Mouse (Mus musculus): ENCODE data around the gene Cdc42se1. TPM values are rescaled to one million over a fixed set of nuclear protein-coding genes. Genes with fewer than 3 reads are reported as not detected.
"Not testable (repeated sequence)": the region's sequence is repeated elsewhere in the genome, so short reads cannot be mapped to it uniquely, and the experiment has no call there.

Cdc42se1 gene
- 10 to 100 TPM; 63.5 to 76.2 (median 69.3) TPM for total RNA-seq (2022)

DNA sequence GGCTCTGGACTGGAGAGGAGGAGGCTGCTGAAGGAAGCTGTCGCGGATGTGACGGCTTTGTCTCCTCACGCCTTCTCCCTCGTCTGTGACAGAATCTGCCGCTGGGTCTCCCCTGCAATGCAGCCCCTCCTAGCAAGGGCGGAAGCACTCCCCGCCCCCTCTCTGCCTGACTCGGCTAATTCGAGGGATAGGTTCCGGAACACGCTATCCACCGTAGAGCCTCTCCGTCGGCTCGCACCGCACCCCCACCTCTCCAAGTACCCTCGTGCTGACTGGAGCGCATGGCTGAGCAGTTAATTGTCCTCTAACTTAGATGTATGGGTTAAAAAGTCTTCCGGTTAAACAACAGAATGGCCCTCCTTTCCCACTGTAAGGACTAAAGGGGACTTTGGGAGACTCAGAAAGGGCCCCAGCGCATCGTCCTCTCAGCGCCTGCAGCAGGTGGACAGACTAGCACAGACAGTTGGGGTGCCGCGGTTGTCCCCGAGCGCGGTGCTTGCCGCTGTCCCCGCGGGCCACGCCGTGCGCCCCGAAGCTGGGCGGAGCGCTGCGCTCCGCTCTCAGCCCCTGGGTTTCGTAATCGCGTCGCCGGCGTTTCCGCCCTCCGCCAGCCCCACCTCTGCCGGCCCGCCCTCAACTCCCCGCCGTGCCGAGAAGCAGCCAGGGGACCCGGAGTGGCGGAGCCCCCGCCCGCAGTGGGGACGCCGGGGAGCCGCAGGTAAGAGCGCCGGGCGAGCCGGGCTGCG, at the start of gene Cdc42se1:
TSS of gene Cdc42se1 (plus strand) at position 585 of the 746 bp plus-strand sequence.
- DNase-seq (ENCODE audit: low spot score in 2 of 2) = peak; percentile 75 to 89

DNA sequence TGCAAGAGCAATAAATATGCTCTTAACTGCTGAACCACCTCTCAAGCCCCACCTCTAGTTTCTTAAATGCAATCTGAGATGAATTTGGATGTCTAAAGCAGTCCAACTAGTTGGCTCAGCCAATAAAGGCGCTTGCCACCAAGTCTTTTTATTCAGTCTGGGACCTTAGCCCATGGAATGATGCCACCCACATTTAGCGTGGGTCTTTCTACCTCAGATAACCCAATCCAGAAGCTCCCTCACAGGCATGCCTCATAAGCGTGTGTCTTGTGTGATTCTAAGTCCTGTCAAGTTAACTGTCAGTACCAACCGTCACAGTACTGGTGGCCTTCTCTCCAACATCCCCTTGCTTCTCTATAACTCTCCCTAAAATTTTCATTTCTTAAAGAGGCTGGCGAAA, 49.6 kb upstream of the Cdc42se1 start:
- no peak for DNase-seq (ENCODE audit: low spot score in 2 of 2)

DNA sequence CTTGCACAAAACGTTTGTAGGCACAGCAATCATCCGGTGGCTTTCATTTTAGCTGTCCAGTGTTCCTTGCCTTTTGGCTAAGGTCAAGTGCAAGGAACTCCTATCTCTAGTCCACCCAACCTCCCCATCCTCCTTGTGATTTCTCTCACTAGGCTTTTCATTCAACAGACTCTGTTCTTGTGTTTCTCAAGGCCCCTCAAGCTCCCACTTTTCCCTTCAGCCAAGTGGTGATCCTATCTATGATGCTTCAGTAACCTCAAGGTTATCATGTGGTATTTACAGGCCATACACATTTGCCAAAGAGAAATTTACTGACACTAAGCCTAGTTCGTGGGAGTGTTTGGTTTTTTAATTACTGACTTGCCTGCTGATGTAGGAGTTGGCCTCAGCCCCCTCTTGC, 48.6 kb upstream of the Cdc42se1 start:
- DNase-seq (ENCODE audit: low spot score in 2 of 2) = no peak

DNA sequence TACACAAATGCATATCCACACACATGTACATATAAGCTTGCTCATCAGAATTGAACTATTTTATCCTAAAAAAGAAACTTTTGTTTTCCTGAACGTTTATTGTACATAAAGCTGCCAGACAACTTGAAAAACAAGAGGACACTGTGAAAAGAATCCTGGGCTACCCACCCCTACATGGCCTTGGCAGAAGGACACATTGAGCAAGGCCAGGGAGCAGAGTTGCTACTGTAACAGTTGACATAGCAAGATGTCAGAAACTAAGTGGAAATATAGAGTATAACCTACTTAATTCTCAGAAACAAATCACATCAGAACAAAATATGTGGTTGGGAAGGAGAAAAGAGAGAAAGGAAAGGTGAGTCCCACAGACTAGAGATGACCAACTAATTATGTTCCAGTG, 46.7 kb upstream of the Cdc42se1 start:
- no peak for DNase-seq (ENCODE audit: low spot score in 2 of 2)

DNA sequence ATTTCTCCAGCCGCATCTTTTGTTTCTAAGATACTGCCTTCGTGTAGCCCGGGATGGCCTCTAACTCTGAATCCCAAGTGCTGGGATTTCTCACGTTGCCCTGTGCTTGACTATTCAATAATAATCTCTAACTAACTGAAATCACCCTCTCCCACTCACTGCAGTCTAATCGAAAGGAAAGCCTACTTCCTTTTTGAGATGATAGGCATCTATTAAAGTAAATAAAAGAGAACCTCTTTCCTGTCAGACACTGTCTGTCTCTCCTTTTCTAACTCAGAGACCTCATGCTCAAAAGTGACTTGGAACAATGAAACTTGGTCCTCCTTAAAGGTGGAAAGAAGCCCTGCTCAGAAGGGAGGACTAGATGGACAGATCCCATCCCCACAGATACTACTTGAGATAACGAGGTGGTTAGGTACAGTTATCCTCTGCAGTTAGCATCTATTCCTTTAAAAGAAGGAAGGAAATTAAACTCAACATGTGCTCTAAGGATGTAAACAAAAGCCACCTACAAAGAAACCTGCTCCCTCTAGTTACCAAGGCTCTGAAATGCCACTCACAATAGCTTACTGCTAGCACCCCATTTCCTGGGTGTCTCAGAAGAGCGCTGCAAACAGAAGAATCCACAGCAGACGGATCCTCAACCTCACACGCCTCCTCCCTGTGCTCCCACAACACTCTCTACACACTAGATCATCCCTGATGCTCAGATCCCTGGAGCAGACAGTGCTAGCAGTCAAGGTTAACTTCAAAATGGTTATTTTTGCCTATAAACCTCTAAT, 43.5 kb upstream of the Cdc42se1 start:
- DNase-seq (ENCODE audit: low spot score in 2 of 2) = no peak

DNA sequence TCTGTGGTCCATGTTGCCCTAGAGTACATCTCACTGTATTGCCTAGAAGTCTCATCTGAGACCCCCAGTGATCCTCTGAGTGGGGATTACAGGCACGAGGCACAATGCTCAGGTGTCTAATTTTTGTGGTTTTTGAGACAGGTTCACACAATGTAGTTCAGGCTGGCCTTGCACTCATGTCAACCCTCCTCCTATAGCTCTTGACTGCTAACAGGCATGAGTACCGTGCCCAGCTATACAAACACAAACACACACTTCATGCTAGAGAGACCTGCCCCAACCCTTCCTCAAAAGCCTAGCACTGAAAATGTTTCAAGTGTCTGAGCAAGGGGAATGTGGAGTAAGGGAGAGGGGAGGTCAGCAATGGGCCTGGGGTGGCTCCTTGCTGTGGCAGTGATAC, 42.4 kb upstream of the Cdc42se1 start:
- DNase-seq (ENCODE audit: low spot score in 2 of 2) = no peak

DNA sequence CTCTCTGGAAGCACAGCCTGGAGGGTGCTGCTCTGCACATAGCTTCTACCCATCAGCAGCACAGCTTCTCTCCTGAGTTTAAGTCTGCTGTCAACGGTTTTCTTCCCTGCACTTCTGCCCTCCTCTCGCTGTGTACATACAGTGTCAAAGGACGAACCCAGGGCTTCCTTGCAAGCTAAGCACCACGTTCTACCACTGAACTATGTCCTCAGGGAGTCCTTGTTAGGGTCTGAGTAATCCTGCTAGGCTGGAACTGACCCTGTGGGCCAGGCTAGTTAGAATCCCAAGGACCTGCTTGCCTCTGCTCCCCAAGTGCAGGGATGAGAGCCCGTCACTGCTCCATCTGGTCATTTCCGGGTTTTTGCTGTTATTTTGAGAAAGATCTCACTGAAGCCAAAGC, 41.6 kb upstream of the Cdc42se1 start:
- DNase-seq (ENCODE audit: low spot score in 2 of 2) = no peak

DNA sequence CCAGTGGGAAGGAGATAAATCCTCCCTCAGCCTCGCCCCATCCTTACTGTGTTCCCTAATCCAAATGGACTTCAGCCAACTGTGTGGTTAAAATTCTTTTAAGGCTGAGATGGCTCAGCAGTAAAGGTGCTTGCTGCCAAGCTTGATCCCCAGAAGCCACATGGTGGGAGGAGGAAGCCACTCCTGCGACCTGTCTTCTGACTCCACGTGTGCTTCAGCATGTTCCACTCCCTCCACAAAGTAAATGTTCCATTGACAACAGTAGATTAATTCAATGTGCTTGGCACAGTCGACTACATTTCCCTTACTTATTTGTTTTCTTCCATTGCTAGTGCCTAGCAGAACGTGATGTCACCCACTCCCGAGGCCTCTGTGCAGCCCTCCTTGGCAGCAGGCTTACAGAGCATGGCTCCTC, 33.8 kb upstream of the Cdc42se1 start:
- no peak for DNase-seq (ENCODE audit: low spot score in 2 of 2)

DNA sequence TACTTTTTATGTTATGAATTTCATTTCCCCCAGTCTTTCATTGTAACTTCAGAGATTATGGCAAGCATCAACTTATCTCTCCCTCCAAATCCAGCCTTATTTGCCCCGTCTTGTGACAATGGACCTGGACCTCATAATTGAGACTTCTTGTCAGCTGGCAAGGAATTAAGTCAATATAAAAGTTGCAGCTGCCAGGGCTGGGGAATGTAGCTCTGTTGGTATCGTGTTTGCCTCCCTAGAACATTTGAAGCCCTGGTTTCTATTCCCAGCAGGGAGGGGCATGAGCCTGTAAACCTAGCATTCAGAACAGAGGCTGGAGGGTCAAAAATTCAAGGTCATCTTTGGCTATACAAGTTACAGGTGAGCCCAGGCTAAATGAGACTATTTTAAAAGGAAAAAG, 32.8 kb upstream of the Cdc42se1 start:
- no peak for DNase-seq (ENCODE audit: low spot score in 2 of 2)

DNA sequence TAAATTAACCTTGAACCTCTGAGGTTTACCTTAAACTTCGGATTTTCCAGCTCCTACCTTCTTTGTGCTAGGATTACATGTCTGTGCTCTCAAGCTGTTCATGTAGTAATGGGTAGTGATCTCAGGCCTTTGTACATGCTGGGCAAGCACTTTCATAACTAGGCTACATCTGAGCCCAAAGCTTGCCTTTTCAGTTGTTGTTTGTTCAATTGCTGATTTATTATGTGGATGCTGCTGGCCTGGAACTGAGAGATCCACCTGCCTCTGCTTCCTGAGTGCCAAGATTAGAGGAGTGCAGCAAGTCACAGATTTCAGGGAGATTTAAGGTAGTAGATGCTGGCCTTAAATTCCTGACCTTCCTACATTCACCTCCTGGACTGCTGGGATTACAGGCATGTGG, 29.4 kb upstream of the Cdc42se1 start:
- no peak for DNase-seq (ENCODE audit: low spot score in 2 of 2)

DNA sequence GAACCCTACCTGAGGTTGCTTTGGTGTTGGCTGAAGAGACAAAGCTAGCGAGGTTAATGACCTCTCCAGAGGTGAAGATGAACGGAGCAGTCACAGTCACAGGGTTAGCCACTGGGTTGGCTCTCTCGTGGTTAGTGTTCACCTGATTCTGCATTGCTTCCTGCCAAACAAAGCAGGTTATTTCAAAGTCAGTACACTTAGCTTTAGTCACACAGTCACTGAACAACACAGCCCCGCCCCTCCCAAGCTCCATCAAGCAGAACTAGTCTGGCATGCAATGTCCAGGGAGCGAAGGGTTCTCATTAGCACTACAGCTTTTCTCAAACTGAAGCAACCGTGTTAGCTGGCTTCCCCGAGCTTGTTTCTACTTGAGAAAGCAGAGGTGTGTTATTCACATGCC, 28.4 kb upstream of the Cdc42se1 start:
- DNase-seq (ENCODE audit: low spot score in 2 of 2) = no peak

DNA sequence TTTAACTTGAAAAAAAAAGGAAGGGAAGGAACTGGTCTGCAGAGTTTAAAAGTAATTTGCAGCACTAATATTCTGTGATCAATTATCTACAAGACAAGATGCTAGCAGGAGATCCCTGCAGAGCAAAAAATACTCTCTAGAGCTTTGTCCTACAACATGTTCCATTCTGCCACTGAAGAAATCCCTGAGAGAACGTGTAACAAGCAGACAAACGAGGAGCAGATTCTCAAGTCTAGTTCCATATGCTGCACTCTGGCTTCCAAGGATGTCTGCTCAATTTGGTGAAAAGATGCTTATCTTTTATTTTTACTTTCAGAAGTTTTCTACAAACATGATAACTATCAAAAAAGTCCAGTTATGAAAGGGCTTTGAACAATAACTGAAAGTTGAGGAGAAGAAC, 28.0 kb upstream of the Cdc42se1 start:
- DNase-seq (ENCODE audit: low spot score in 2 of 2) = no peak

DNA sequence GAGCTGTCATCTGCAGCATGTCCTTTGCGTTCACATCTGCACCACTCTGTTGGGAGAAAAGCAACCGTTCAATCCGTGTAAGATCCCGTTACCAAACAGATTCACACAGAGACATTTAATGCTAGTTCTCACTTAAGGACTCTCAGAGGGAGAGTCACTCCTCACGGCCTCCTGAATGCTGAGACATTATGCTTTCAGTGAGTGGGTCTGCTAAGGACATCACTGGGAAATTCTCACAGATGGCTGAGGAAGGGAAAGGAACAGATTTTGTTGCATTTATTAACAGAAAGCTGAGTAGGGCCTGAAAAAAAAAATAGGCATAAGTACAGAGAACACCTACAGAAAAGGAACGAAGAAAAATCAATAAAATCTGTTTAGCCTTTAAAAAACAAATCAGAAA, 24.7 kb upstream of the Cdc42se1 start:
- no peak for DNase-seq (ENCODE audit: low spot score in 2 of 2)

DNA sequence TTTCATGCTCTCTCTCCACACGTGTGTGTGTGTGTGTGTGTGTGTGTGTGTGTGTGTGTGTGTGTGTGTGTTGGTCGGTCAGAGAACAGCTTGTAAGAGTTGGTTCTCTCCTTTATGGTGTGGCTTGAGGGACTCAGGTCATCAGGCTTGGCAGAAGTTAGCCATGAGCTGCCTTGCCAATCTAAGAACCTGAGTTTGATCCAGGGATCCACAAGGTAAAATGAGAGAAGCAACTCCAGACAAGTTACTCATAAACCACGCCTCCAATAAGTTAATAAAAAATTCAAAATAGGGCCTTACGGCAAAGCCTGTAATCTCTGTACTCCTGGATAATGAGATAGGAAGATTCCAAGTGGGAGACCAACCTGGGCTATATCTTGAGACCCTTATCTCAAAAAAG, 20.2 kb upstream of the Cdc42se1 start:
- DNase-seq (ENCODE audit: low spot score in 2 of 2) = no peak

DNA sequence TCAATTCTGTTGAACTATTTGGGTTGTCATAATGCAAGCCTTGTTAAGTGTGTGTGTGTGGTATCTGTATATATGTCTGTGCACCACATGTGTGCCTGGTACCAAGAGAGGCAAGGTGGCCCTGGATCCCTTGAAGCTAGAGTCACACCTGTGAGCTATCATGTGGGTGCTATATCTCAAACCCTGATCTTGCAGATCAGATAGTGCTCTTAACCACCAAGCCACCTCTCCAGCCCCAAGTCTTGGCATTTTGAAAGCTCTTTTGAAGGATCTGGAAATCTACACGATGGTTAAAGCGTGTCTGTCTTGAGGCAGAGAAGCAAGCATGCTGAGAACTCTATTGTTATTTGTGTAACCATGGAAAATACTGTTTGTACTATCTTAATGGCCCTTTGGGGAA, 17.9 kb upstream of the Cdc42se1 start:
- no peak for DNase-seq (ENCODE audit: low spot score in 2 of 2)

DNA sequence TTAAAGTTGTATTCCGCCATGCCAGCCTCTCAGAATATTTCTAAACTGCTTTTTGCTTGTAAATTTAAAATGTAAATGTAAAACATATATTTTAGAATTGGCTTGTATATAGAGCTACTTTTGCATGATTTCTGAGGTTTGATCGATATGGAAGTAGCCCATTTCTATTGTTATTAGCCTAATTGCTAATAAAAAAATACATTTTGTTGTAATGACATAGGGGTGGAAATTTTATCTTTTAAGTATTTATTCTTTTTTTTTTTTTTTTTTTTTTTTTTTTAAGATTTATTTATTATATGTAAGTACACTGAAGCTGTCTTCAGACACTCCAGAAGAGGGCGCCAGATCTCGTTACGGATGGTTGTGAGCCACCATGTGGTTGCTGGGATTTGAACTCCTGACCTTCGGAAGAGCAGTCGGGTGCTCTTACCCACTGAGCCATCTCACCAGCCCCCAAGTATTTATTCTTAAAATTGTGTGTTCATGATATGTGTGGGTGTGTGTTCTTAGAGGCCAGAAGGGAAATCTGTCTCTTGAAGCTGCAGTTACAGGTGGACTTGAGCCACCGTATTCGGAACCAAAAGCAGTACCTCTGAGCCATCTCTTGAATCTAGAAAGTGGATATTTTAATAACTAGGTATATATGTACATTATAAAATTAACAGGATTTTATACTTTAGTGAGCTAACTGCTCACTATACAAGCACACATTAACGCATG, 15.5 kb upstream of the Cdc42se1 start:
- DNase-seq (ENCODE audit: low spot score in 2 of 2) = not testable (repeated sequence)

DNA sequence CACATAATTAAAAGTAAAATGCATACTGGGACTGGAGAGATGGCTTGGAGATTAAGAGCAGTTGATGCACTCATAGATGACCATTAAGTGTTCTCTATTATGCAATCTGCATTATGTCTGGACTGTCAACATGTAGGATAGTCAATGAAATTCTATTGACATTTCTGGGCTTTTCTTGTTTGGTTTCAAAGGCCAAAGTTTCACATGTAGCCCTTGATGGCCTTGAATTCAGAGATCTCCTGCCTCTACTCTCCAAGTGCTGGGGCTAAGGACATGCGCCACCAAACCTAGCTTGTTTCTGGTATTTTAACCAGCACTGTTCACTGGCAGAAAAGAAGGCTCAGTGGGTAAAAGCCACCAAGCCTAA, 14.9 kb upstream of the Cdc42se1 start:
- DNase-seq (ENCODE audit: low spot score in 2 of 2) = no peak

DNA sequence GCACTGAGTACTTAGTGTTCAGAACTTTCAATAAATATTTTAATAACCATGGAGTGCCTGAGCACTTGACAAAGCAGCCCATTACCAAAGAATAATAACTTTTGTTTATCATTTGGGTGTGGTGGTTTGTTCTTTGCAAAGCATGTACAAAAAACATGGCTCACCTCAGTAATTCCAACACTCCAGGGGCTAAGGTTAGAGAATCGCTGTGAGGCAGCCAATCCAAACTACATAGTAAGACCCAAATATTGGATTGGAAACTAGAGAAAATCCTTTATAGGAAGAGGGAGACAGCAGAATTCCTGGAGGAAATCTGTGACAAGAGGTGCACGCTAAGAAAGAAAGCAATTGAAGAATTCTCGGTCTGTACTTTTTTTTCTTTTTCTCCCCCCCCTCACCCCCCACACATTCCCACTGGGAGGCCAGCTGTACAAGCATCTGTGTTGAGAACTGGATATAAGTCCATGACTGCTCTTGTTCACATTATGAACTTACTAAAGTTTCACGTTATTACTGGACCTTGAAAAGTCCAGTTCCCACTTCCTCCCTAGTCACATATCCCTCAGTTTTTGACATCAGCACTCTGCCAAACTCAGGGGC, 11.8 kb upstream of the Cdc42se1 start:
- DNase-seq (ENCODE audit: low spot score in 2 of 2) = no peak

DNA sequence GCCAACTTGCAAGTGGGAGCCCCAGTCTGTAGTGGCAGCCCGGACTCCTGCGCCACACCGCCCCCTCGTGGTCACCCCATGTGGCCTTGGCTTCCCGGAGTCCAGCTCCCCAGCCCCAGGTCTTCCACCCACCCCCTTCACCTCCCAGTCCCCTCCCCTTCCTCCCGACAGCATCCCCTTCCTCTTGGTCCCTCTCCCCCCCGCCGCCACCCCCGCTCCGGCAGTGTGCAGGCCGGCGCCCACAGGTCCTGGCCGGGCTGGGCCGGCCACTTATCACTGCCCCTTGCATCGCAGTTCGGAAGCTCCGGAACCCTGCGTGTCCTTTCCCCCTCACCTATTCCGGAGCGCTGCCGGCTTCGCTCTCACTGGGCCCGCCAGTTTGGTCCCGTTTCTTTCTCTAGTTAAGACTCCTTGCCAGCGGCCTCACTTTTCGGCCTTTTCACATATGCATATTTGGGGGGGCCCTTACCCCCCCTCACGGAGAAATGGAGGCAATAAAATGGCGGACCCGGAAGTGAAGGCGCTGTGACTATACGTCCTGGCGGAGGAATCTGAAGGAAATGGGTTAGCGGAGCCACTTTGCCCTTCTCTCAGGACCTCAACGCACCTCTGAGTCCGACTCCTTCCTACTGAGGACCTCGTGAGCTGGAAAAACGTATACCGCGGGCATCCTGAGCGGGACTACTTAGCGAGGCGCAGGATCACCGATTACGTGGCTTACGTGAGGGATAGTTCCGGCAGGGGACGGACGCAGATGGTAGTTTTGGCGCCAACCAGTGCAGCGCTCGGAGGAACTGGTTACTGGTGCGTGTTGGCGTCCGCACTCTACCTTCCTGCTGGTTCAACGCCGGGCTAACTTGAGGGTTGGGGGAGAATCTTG, 11.0 kb upstream of the Cdc42se1 start, which contains the start of gene Gabpb2:
TSS of gene Gabpb2 (minus strand) at position 662 of the 880 bp plus-strand sequence.
- peak; percentile 81 to 87 for DNase-seq (ENCODE audit: low spot score in 2 of 2)

DNA sequence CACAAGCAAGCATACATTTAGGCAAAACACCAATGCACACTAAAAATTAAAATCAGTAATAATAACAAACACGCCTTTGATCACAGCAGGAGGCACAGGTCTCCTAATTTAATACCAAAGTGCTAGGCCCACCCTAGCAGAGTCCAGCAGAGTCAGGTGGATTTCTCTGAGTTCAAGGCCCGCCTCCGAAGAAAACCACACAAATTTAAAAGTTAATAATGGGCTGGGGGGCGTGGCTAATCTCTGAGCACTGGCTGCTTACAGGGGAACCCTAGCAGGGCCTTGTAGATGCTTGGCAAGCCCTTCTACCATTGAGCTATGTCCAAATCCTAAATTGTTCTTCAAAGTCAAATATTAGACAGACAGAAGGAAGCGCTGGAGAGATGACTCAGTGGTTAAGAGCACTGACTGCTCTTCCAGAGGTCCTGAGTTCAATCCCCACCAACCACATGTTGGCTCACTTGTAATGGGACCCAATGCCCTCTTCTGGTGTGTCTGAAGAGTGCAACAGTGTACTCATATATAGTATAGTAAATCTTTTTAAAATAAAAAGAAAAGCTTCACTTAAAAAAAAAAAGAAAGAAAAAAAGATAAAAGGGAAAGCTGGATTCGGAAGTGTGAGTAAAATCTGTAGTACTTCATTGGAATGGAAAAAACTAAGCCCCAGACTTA, 9.9 kb upstream of the Cdc42se1 start:
- no peak for DNase-seq (ENCODE audit: low spot score in 2 of 2)
